Mouse (Mus musculus) lung, postnatal 4 days (tissue): ENCODE data around the gene Col27a1.
A peak's percentile ranks its signal among the peaks of the same experiment; 100 is the strongest.

Experiments
- DNase-seq, 2 experiments: peaks; one replicate each; pipeline ENCODE4 v3.0.0; 2021

The Col27a1 gene

GRCm38 (mm10) chr4:63262941-63263340 is 49.1 kb downstream of the Col27a1 start:
- DNase-seq = no peak

- DNase-seq = no peak
Measured at GRCm38 (mm10) chr4:63266276-63266675, 52.5 kb downstream of the Col27a1 start.

GRCm38 (mm10) chr4:63267121-63267520 is 53.3 kb downstream of the Col27a1 start:
- DNase-seq = no peak

- DNase-seq = no peak
Measured at GRCm38 (mm10) chr4:63267586-63267985, 53.8 kb downstream of the Col27a1 start.

- DNase-seq = no peak
Measured at GRCm38 (mm10) chr4:63268777-63269176, 55.0 kb downstream of the Col27a1 start.

GRCm38 (mm10) chr4:63274516-63274915 is 60.7 kb downstream of the Col27a1 start:
- no peak for DNase-seq

GRCm38 (mm10) chr4:63275251-63275650 is 61.4 kb downstream of the Col27a1 start:
- DNase-seq = peak; percentile 16 to 62

GRCm38 (mm10) chr4:63276571-63276970 is 62.8 kb downstream of the Col27a1 start:
- DNase-seq = no peak

GRCm38 (mm10) chr4:63278821-63279220 is 65.0 kb downstream of the Col27a1 start:
- DNase-seq = peak; percentile 16 to 31

GRCm38 (mm10) chr4:63281694-63282093 is 67.9 kb downstream of the Col27a1 start:
- peak in 1 of 2 experiments; percentile 47 for DNase-seq

- no peak for DNase-seq
Measured at GRCm38 (mm10) chr4:63283319-63283718, 69.5 kb downstream of the Col27a1 start.

- DNase-seq = no peak
Measured at GRCm38 (mm10) chr4:63286034-63286433, 72.2 kb downstream of the Col27a1 start.

- no peak for DNase-seq
Measured at GRCm38 (mm10) chr4:63288497-63288896, 74.7 kb downstream of the Col27a1 start.

GRCm38 (mm10) chr4:63290081-63290480 is 76.3 kb downstream of the Col27a1 start:
- DNase-seq = peak; percentile 28 to 68

- peak; percentile 83 to 93 for DNase-seq
Measured at GRCm38 (mm10) chr4:63291075-63291474, 77.3 kb downstream of the Col27a1 start.

GRCm38 (mm10) chr4:63291658-63292057 is 77.9 kb downstream of the Col27a1 start:
- DNase-seq = no peak

- no peak for DNase-seq
Measured at GRCm38 (mm10) chr4:63295641-63296040, 81.8 kb downstream of the Col27a1 start.

- DNase-seq = no peak
Measured at GRCm38 (mm10) chr4:63296263-63296662, 82.5 kb downstream of the Col27a1 start.

GRCm38 (mm10) chr4:63296876-63297275 is 83.1 kb downstream of the Col27a1 start:
- no peak for DNase-seq

- no peak for DNase-seq
Measured at GRCm38 (mm10) chr4:63298191-63298590, 84.4 kb downstream of the Col27a1 start.

- no peak for DNase-seq
Measured at GRCm38 (mm10) chr4:63302641-63303040, 88.8 kb downstream of the Col27a1 start.

- DNase-seq = peak; percentile 89 to 90
Measured at GRCm38 (mm10) chr4:63307175-63308062, 93.6 kb downstream of the Col27a1 start.

GRCm38 (mm10) chr4:63308316-63308715 is 94.5 kb downstream of the Col27a1 start:
- no peak for DNase-seq

GRCm38 (mm10) chr4:63310247-63310855 is 96.5 kb downstream of the Col27a1 start:
- DNase-seq = peak; percentile 44 to 65
